ENCODE assay signal across 13 mouse cellular contexts in genomic region chr11:90367894-90368860, GRCm38 (mm10). TPM values are rescaled to one million over a fixed set of nuclear protein-coding genes. Genes with fewer than 3 reads are reported as not detected.
DNase-seq lines count a peak whose midpoint lies in the region; ATAC-seq and TF ChIP-seq lines count a peak whose summit lies in the region.
"Had no signal": no experiment of that assay in that cellular context is flagged by ENCODE, and none has a peak within 500 bp of the region (broad histone marks: within the 10 kb centered on the region; RNA-seq: fewer than 3 reads in every experiment).

No protein-coding gene starts in this region.

- H3K27ac ChIP-seq in heart, postnatal 0 days (ENCODE audit: low read depth) = peak overlapping the region; percentile 95
- H3K27ac ChIP-seq in lung, postnatal 0 days (ENCODE audit: low read length) = peak overlapping the region; percentile 82; the same call in 1 of the 2 replicates
- peak overlapping the region; percentile 94 for H3K27ac ChIP-seq in stomach, embryonic 15.5 days

- no peaks in the 10 kb centered on the region for H3K9me3 ChIP-seq in heart, postnatal 0 days (replicated peaks; ENCODE audit: control insufficient read depth, low read length)
- H3K9me3 ChIP-seq in lung, postnatal 0 days (ENCODE audit: low read length) = no peaks in the 10 kb centered on the region
- no peaks in the 10 kb centered on the region for H3K9me3 ChIP-seq in stomach, embryonic 15.5 days

- H3K4me2 ChIP-seq in heart, postnatal 0 days (ENCODE audit: low read depth, low read length) = no peak overlapping the region
- no peak overlapping the region; the same call in 1 of the 2 replicates for H3K4me2 ChIP-seq in lung, postnatal 0 days (replicated peaks; ENCODE audit: low read depth, low read length)
- H3K4me2 ChIP-seq in stomach, embryonic 15.5 days = no peak overlapping the region
- H3K4me2 ChIP-seq: liver, embryonic 11.5 days had no signal

- no peak for ATAC-seq in heart, postnatal 0 days (ENCODE audit: insufficient read depth, low read depth)
- no peak for ATAC-seq in lung, postnatal 0 days
- ATAC-seq in stomach, embryonic 15.5 days (ENCODE audit: insufficient read depth, low FRiP score, low read depth) = no peak

- WGBS in heart, postnatal 0 days = 80% methylated on average over 14 of the region's 14 CpGs
- 72% methylated on average over 14 of the region's 14 CpGs for WGBS in lung, postnatal 0 days
- 88% methylated on average over 14 of the region's 14 CpGs for WGBS in lung, adult 2 months
- WGBS in stomach, embryonic 15.5 days = 77% methylated on average over 14 of the region's 14 CpGs

- TF ChIP-seq EP300 in heart, postnatal 0 days (IDR thresholded peaks at IDR 0.05; ENCODE audit: low read depth) = no peak
- TF ChIP-seq EP300 in lung, postnatal 0 days (IDR thresholded peaks at IDR 0.05) = no peak

- no peaks in the 10 kb centered on the region for H3K27me3 ChIP-seq in heart, postnatal 0 days (ENCODE audit: control insufficient read depth, insufficient read depth, low read length)
- H3K27me3 ChIP-seq in lung, postnatal 0 days (replicated peaks; ENCODE audit: insufficient read depth, low read length) = no peaks in the 10 kb centered on the region
- H3K27me3 ChIP-seq in stomach, embryonic 15.5 days (replicated peaks) = no peaks in the 10 kb centered on the region
- H3K27me3 ChIP-seq: CH12.LX had no signal

- no peaks in the 10 kb centered on the region for H3K36me3 ChIP-seq in heart, postnatal 0 days (replicated peaks; ENCODE audit: control insufficient read depth, insufficient read depth, low read length)
- no peaks in the 10 kb centered on the region for H3K36me3 ChIP-seq in lung, postnatal 0 days (ENCODE audit: insufficient read depth, low read length)
- H3K36me3 ChIP-seq in stomach, embryonic 15.5 days = no peaks in the 10 kb centered on the region

- no peak for TF ChIP-seq CTCF in heart, postnatal 0 days (IDR thresholded peaks at IDR 0.05; ENCODE audit: low read depth)
- TF ChIP-seq CTCF in lung, postnatal 0 days (IDR thresholded peaks at IDR 0.05) = no peak
- no peak for TF ChIP-seq CTCF in lung, adult 2 months (IDR thresholded peaks at IDR 0.05; ENCODE audit: insufficient read depth, low read length)

- no peak overlapping the region for H3K9ac ChIP-seq in heart, postnatal 0 days (replicated peaks; ENCODE audit: low read depth, low read length)
- no peak overlapping the region for H3K9ac ChIP-seq in lung, postnatal 0 days (replicated peaks; ENCODE audit: low read depth)
- H3K9ac ChIP-seq in stomach, embryonic 15.5 days = no peak overlapping the region

- no peak overlapping the region for H3K4me3 ChIP-seq in heart, postnatal 0 days (ENCODE audit: low read depth, low read length)
- H3K4me3 ChIP-seq in lung, postnatal 0 days (ENCODE audit: low read depth, low read length) = no peak overlapping the region
- H3K4me3 ChIP-seq in lung, adult 2 months (replicated peaks; ENCODE audit: extremely low read depth, low read depth, low read length) = no peak overlapping the region
- H3K4me3 ChIP-seq in stomach, embryonic 15.5 days (replicated peaks) = no peak overlapping the region

- TF ChIP-seq POLR2A in lung, adult 2 months (IDR thresholded peaks at IDR 0.05; ENCODE audit: borderline replicate concordance, extremely low read depth, low read depth, low read length) = no peak

- peak; percentile 5 for DNase-seq in heart, postnatal 0 days (ENCODE audit: low spot score)
- DNase-seq in heart, adult 8-10 months (ENCODE audit: low spot score) = no peak
- no peak for DNase-seq in lung, postnatal 0 days (ENCODE audit: low spot score)
- DNase-seq in lung, adult 2 months = no peak
- peak; percentile 83 for DNase-seq in kidney, adult 9 months
- no peak for DNase-seq in thymus, postnatal 14 days
- DNase-seq in cerebellum, adult 11 months = no peak
- DNase-seq: cerebellum, postnatal 10 days; gastrocnemius, postnatal 25 days; right cerebral cortex, adult 18-20 months had no signal

- peaks cover 39% of the 10 kb centered on the region for H3K4me1 ChIP-seq in heart, postnatal 0 days (ENCODE audit: control insufficient read depth, insufficient read depth)
- H3K4me1 ChIP-seq in lung, postnatal 0 days (ENCODE audit: insufficient read depth, low read depth, low read length) = peaks cover 14% of the 10 kb centered on the region; the same call in 1 of the 2 replicates
- peaks cover 29% of the 10 kb centered on the region for H3K4me1 ChIP-seq in lung, adult 2 months (ENCODE audit: control insufficient read depth, insufficient read depth, low read length)
- peaks cover 22% of the 10 kb centered on the region for H3K4me1 ChIP-seq in stomach, embryonic 15.5 days

RNA-seq across cellular contexts. Expression of gene Hlf, which starts 22.5 kb away (rescaled TPM):
- 5.4 and 7.6 TPM in 2 replicates for total RNA-seq in heart, postnatal 0 days (2014; rRNA removed; ENCODE audit: low replicate concordance)
- 6.8 and 7.0 TPM in 2 replicates for polyA plus RNA-seq in heart, postnatal 0 days (2015; fragmentation: Nextera tagmentation; extraction: Ambion mirVana)
- 10 to 100 TPM; 14.6 to 34.7 (median 21.5) TPM for total RNA-seq in heart, adult 8-10 months (2022)
- 1.8 and 2.1 TPM in 2 replicates for polyA plus RNA-seq in lung, postnatal 0 days (2015; fragmentation: Nextera tagmentation; extraction: Ambion mirVana)
- polyA plus RNA-seq in lung, adult 2 months (2012; rRNA removed) = 6.8 and 13.6 TPM in 2 replicates
- 1.8 and 1.9 TPM in 2 replicates for polyA plus RNA-seq in stomach, embryonic 15.5 days (2015; fragmentation: Nextera tagmentation; extraction: Ambion mirVana)

Comparison
In these comparisons a context has a peak if more than half of its experiments do, and no peak if none do; other contexts are left out.
1. DNase-seq: peak in heart, postnatal 0 days (single experiment) and kidney, adult 9 months (single experiment); none in heart, adult 8-10 months (single experiment), lung, postnatal 0 days (single experiment), lung, adult 2 months (single experiment), thymus, postnatal 14 days (single experiment) and cerebellum, adult 11 months (single experiment).
2. Peak in every context shown above with its lines, with median percentiles within 50 percentile points of each other: H3K27ac ChIP-seq.